Mouse (Mus musculus): ENCODE results near the gene Lingo2. TPM values are rescaled to one million over a fixed set of nuclear protein-coding genes. Genes with fewer than 3 reads are reported as not detected.
"Not testable (repeated sequence)": the region's sequence is repeated elsewhere in the genome, so short reads cannot be mapped to it uniquely, and the experiment has no call there.

Lingo2 gene
- polyA plus RNA-seq, 1 experiment from 2014 or later: 0.40 TPM

GRCm38 (mm10) chr4:35702661-35703060 lies 1248.9 kb downstream of the Lingo2 start:
- Histone ChIP-seq H3K9me3 (ENCODE audit: control insufficient read depth) (no peaks in the 10 kb centered on the region), H3K4me3 (ENCODE audit: low read depth, low read length) (no peak overlapping the region), H3K9ac (ENCODE audit: low read depth, low read length) (no peak overlapping the region), H3K27ac (ENCODE audit: low read depth, low read length) (no peak overlapping the region), H3K27me3 (replicated peaks; ENCODE audit: control insufficient read depth, insufficient read depth, low read length) (no peaks in the 10 kb centered on the region), H3K36me3 (ENCODE audit: control insufficient read depth, insufficient read depth) (no peaks in the 10 kb centered on the region), H3K4me1 (replicated peaks; ENCODE audit: control insufficient read depth, insufficient read depth, low read length) (no peaks in the 10 kb centered on the region), H3K4me2 (replicated peaks; ENCODE audit: low read depth) (no peak overlapping the region)
- no peak for TF ChIP-seq CTCF (IDR thresholded peaks at IDR 0.05; ENCODE audit: low read depth)
- ATAC-seq: no peak
- WGBS: 74% methylated on average over 1 of the region's 1 CpGs

- no peaks in the 10 kb centered on the region for H3K4me1 ChIP-seq (replicated peaks; ENCODE audit: control insufficient read depth, insufficient read depth, low read length)
- H3K27ac ChIP-seq (ENCODE audit: low read depth, low read length): no peak overlapping the region
- no peaks in the 10 kb centered on the region for H3K9me3 ChIP-seq (ENCODE audit: control insufficient read depth)
- H3K4me2 ChIP-seq (replicated peaks; ENCODE audit: low read depth): no peak overlapping the region
- H3K27me3 ChIP-seq (replicated peaks; ENCODE audit: control insufficient read depth, insufficient read depth, low read length): no peaks in the 10 kb centered on the region
- no peak for TF ChIP-seq CTCF (IDR thresholded peaks at IDR 0.05; ENCODE audit: low read depth)
- no peaks in the 10 kb centered on the region for H3K36me3 ChIP-seq (ENCODE audit: control insufficient read depth, insufficient read depth)
- no peak for ATAC-seq
- H3K9ac ChIP-seq (ENCODE audit: low read depth, low read length): no peak overlapping the region
- 79% methylated on average over 2 of the region's 2 CpGs for WGBS
- H3K4me3 ChIP-seq (ENCODE audit: low read depth, low read length): no peak overlapping the region
Measured at GRCm38 (mm10) chr4:35695137-35695522, 1256.4 kb downstream of the Lingo2 start.

DNA sequence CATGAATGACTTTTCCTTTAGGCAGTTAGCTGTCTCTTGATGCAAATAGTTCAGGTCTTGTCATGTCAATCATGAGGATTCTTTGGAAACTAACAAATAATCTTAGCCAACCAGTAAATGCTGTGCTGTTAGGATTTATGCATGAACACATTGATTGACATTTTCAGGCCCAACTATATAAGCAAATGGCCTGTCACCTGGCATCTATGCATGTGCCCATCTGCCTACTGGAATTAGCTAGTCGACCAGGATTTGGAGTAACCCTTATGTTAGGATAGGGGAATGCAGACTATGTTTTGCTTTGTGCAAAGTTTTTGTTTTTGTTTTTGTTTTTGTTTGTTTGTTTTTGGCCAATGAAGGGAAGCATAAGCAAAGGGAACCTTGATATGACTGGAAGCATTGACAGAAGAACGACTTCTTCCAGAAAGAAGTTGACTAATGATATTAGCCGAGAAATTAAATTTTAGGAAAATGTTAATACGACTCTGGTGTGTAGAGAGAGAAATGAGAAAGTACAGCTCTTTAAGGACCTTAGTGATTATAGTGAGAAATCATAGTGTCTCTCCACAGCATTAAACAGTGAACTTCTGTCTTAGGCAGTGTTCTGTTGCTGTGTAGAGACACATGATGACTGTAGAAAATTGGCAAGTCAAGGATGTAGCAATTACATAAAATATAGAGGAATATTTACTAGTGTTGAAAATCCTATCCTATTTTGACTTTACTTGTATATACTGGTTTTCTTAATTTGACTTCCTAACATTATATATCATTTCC lies 1257.0 kb downstream of the Lingo2 start:
- H3K4me2 ChIP-seq (replicated peaks; ENCODE audit: low read depth): no peak overlapping the region
- ATAC-seq: no peak
- no peaks in the 10 kb centered on the region for H3K4me1 ChIP-seq (replicated peaks; ENCODE audit: control insufficient read depth, insufficient read depth, low read length)
- no peak overlapping the region for H3K9ac ChIP-seq (ENCODE audit: low read depth, low read length)
- H3K27me3 ChIP-seq (replicated peaks; ENCODE audit: control insufficient read depth, insufficient read depth, low read length): no peaks in the 10 kb centered on the region
- no peak overlapping the region for H3K27ac ChIP-seq (ENCODE audit: low read depth, low read length)
- H3K4me3 ChIP-seq (ENCODE audit: low read depth, low read length): no peak overlapping the region
- H3K36me3 ChIP-seq (ENCODE audit: control insufficient read depth, insufficient read depth): no peaks in the 10 kb centered on the region
- WGBS: 87% methylated on average over 4 of the region's 4 CpGs
- TF ChIP-seq CTCF (IDR thresholded peaks at IDR 0.05; ENCODE audit: low read depth): no peak
- H3K9me3 ChIP-seq (ENCODE audit: control insufficient read depth): no peaks in the 10 kb centered on the region

GRCm38 (mm10) chr4:35690521-35690920 lies 1261.0 kb downstream of the Lingo2 start:
- no peak overlapping the region for H3K9ac ChIP-seq (ENCODE audit: low read depth, low read length)
- no peak for ATAC-seq
- no peak overlapping the region for H3K4me2 ChIP-seq (replicated peaks; ENCODE audit: low read depth)
- H3K27ac ChIP-seq (ENCODE audit: low read depth, low read length): no peak overlapping the region
- H3K9me3 ChIP-seq (ENCODE audit: control insufficient read depth): no peaks in the 10 kb centered on the region
- 62% methylated on average over 5 of the region's 5 CpGs for WGBS
- H3K27me3 ChIP-seq (replicated peaks; ENCODE audit: control insufficient read depth, insufficient read depth, low read length): no peaks in the 10 kb centered on the region
- TF ChIP-seq CTCF (IDR thresholded peaks at IDR 0.05; ENCODE audit: low read depth): no peak
- H3K4me3 ChIP-seq (ENCODE audit: low read depth, low read length): no peak overlapping the region
- H3K36me3 ChIP-seq (ENCODE audit: control insufficient read depth, insufficient read depth): no peaks in the 10 kb centered on the region
- no peaks in the 10 kb centered on the region for H3K4me1 ChIP-seq (replicated peaks; ENCODE audit: control insufficient read depth, insufficient read depth, low read length)

DNA sequence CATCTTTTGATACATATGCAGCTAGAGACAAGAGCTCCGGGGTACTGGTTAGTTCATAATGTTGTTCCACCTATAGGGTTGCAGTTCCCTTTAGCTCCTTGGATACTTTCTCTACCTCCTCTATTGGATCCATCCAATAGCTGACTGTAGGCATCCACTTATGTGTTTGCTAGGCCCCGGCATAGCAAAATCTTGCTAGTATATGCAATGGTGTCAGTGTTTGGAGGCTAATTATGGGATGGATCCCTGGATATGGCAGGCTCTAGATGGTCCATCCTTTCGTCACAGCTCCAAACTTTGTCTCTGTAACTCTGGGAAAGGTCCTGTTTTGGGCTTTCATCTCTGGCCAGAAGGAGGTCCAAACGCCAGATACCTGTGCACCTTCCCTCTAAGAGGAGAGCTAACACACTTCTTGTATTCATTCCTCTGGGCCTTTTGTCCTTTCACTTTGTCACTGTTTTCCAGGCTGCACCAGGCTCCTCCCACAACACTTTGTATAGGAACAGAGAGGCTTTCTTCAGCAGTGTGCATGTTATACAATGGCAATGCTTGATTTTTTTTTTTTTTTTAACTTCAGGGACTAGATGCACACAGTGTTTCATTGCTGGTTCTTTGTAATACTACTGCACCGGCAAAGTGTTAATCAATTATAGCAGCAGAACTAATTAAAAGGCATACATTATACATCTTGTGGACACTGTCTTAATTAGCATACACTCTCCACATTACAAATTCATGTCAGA lies 1262.9 kb downstream of the Lingo2 start:
- not testable (repeated sequence) for H3K4me1 ChIP-seq (replicated peaks; ENCODE audit: control insufficient read depth, insufficient read depth, low read length); H3K27ac ChIP-seq (ENCODE audit: low read depth, low read length); ATAC-seq; H3K27me3 ChIP-seq (replicated peaks; ENCODE audit: control insufficient read depth, insufficient read depth, low read length); H3K4me2 ChIP-seq (replicated peaks; ENCODE audit: low read depth); H3K9ac ChIP-seq (ENCODE audit: low read depth, low read length); H3K36me3 ChIP-seq (ENCODE audit: control insufficient read depth, insufficient read depth); H3K9me3 ChIP-seq (ENCODE audit: control insufficient read depth); H3K4me3 ChIP-seq (ENCODE audit: low read depth, low read length)
- 88% methylated on average over 5 of the region's 5 CpGs for WGBS

MicroRNAs encoded within 50 kb of the gene (microRNA counts, 519-probe panel; counts per million panel counts)
- microRNA mmu-miR-873 (1,536 counts per million, percentile 7 among the panel's probes with 10 or more counts), microRNA mmu-miR-876-3p (1,200 counts per million, percentile 5 among the panel's probes with 10 or more counts), microRNA mmu-miR-876-5p (not detected)

Small RNA genes lying within 50 kb of the gene (microRNA-seq; reads per million reads assigned to microRNA genes)
- gene Mir873a (not detected), gene Mir873b (not detected), gene Mir876 (not detected)

Measured in intestine, postnatal 0 days (tissue).